Mouse (Mus musculus): ENCODE data around the gene Svs1.
"Not testable (repeated sequence)": the region's sequence is repeated elsewhere in the genome, so short reads cannot be mapped to it uniquely, and the experiment has no call there.

Gene Svs1

DNA sequence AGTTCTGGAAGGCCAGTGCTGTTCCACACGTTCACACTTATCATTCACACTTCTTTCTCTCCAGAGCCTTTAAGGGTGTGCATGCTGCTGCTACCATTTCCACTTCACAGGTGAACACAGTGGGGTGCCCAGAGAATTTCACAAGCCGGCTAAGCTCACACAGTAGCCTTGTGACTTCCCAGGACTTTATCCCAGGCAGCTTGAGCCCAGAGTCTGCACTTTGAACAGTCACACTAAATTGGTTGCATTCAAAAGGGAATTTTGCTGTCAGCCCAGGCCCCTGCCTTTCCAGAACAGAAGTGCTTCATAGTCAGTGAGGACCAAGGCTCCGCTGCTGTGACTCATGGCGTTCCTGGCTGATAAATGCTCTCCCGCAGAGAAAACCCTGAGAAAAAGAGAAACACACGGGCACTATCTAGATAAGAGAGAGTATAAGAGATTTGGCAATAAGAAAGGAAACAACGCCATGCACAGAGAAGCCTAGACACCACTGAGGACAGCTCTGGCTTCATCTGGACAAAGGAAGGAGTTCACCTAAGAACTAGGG, at the start of gene Svs1:
Gene Svs1, plus strand, starts transcription at position 418 of the 547 bp plus-strand sequence.
- no peak for DNase-seq (ENCODE audit: low spot score)

DNA sequence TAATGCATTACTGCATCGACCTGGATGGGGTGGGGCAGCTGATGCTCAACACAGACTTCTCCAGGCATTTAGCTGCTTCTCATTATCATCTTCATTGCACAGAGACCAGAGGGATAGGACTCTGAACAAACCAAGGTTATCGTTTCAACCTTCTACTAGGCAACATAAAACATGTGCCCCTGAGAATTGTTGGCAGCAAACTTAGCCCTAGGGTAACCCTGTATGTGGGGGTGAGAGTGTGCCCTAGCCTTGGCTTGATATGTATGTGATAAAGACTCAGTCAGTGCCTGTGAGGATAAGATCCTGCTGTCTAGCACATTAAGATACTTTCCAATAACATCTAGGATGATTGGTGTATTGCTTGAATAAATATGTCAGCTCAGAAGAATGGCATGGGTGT, 37.1 kb upstream of the Svs1 start:
- no peak for DNase-seq (ENCODE audit: low spot score)

DNA sequence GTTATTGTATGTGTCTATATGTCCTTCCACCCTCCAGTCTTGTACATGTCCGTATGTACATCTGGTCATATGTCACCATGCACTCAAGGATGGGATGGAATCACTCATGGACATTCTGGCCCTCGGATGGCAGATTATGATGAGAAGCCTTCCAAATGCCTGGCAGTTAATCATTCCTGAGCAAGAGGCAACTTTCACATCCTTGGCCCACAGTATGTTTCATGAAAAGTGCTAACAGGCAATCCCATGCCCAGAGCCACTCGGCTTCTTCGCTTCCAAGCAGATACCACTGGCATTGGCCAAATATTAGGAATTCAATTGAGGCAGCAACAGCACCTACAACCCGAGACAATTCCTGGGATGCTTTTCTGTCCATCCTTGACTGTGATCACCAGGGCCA, 36.0 kb upstream of the Svs1 start:
- DNase-seq (ENCODE audit: low spot score) = no peak

DNA sequence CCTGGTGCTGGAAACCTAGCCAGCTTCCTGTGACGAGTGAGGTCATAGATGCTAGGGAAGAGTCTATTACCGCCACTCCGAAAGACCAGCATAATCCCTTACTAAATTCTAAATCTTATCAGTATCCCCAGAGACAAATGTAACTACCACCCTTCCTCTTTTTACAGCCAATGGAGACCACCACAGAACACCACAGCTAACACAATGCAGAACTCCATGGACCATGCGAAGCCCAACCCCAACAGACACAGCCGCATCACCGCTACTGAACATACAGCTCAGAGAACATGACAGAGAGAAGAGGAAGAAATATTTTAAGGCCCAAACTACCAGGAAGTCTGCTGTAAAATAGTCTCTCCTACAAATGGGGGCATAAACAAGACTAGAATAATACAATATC, 35.0 kb upstream of the Svs1 start:
- no peak for DNase-seq (ENCODE audit: low spot score)

DNA sequence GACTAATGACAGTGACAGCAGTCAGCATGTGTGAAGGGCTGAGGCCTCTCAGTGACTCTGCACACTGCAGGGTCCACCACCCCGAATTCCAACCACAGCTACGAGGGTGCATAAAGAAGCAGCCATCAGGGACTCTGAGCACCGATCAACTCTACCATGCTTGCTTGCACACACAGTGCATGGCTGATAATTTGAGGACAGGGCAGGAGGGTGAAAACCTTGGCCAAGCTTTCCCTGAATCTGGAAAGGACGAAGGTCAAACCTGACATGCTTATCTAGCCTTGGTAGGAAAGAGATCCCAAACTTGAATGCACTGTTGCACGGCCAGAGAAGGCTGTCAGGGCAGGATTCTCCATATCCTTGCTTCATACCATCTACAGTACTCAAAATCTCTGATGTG, 33.4 kb upstream of the Svs1 start:
- DNase-seq (ENCODE audit: low spot score) = no peak

DNA sequence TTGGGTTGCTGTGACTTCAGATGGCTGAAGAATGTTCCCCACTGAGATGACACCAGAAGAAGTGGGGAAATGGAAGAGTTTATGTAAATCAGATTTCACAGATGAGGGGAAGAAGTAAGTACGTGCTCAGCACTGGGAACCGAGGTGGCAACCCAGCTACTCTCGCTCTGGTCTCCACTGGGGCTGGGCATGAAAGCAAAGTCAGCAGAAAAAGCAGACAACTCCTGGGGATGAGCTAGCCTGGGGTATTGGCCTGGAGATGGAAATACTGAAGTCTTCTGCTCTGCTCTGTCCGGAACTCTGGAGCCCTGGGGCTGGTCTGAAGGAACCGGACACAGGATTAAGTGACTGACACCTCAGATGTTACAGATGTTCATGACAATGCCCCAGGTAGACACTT, 32.5 kb upstream of the Svs1 start:
- DNase-seq (ENCODE audit: low spot score) = no peak

DNA sequence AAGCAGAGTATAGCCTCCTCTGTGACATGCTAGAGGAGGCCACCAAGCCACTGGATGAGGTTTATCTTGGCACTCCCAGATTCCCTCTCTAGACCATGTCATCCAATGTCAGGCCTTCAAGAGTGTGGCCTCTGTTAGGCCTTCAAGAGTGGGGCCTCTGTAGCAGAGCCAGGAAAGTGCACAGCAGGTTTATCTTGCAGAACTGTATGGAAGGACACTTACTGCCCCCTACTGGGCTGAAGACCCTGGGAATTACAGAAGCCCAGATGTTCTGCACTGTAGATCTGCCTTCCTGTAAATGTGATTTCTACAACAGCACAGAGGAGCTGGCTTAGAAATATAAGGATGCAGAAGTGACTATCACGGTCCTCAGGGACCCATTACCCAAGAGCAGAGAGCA, 31.7 kb upstream of the Svs1 start:
- peak; percentile 68 for DNase-seq (ENCODE audit: low spot score)

DNA sequence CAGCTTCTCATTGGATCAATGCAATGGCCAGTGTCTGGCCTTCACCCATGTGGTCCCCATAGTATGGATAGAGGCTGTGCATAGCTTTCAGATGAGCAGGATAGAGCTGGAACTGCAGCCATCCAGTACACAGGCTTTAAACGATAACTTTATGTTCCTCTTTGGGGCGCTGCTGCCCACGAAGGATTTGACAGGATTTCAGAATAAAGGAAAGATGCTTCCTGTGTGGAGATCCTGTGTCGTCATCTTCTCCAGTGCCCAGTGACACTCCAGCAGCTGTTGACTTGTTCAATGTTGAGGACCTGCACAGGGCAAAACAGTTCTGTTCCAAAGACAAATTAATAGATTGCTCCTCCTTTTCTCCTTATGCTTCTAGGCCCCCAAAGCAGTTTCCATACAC, 29.9 kb upstream of the Svs1 start:
- DNase-seq (ENCODE audit: low spot score) = no peak

DNA sequence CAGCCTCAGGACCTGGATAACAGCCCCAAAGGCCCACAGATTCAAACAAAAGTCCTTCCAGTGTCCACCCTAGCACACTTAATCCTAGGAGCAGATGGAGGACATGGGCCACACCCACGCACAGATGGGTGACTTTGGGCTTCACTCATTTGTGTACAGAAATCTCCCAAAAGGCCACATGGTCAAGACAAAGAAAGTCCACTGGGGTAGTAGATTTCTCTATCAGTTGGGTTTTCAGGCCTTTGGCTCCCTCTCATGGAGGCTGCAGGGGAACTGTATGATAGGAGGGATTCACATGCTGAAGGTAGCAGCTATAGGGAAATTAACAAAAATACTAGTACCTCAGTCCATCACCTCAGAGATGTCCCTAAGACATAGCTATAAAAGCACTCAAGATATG, 28.6 kb upstream of the Svs1 start:
- peak; percentile 18 for DNase-seq (ENCODE audit: low spot score)

DNA sequence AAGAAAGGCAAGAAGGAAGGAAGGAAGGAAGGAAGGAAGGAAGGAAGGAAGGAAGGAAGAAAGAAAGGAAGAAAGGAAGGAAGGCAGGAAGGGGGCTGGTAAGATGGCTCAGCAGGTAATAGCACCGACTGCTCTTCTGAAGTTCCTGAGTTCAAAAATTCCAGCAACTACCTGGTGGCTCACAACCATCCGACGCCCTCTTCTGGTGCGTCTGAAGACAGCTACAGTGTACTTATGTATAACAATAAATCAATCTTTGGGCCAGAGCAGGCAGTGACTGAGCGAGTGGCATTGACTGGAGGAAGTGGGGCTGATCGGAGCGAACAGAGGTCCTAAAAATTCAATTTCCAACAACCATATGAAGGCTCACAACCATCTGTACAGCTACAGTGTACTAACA, 27.5 kb upstream of the Svs1 start:
- peak; percentile 12 for DNase-seq (ENCODE audit: low spot score)

DNA sequence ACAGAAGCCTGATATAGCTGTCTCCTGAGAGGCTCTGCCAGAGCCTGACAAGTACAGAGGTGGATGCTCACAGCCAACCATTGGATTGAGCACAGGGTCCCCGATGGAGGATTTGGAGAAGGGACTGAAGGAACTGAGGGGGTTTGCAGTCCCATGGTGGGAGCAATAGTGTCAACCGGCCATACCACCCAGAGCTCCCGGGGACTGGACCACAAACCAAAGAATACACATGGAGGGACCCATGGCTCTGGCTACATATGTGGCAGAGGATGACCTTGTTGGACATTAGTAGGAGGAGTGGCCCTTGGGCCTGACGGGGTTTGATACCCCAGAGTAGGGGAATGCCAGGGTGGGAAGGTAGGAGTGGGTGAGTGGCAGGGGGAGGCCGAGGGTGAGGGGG, 20.0 kb upstream of the Svs1 start:
- DNase-seq (ENCODE audit: low spot score) = not testable (repeated sequence)

DNA sequence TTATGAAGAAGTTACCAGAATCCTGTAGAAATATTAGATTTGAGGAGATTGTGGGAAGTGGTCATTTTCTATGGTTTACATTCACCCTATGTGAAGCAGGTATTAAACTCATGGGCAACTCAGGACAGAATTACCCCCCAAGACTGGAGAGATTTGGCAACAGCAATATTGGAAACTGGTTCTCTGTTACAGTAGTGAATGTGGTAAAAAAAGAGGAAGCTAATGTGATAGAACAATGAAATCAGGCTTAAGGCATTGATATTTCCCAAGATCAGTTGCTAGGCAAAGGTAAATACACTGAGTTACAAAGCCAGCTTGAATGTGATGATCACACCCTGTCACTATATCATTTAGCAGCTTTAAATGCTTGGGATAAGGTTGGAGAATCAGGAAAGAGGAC, 18.8 kb upstream of the Svs1 start:
- DNase-seq (ENCODE audit: low spot score) = no peak

DNA sequence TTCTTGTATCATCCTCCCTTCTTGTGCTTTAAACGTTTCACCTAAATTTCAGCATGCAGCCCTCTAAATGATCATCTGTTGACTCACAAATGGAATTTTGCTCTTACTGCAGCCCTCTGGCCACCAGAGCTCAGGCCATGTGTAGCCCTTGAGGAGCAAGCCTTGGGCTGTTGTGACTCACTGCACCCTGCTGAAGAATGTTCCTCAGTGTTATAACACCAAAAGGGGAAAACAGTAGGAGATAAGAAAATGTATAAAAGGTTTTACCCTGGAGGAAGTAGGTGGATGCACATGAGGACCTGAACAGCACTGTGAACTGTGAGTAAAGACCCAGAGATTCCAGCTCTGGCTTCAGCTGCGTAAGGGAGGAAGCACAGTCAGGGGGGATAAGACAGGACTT, 12.0 kb upstream of the Svs1 start, which contains the start of gene Doxl2:
Gene Doxl2, plus strand, starts transcription at position 301 of the 400 bp plus-strand sequence.
- DNase-seq (ENCODE audit: low spot score) = no peak

DNA sequence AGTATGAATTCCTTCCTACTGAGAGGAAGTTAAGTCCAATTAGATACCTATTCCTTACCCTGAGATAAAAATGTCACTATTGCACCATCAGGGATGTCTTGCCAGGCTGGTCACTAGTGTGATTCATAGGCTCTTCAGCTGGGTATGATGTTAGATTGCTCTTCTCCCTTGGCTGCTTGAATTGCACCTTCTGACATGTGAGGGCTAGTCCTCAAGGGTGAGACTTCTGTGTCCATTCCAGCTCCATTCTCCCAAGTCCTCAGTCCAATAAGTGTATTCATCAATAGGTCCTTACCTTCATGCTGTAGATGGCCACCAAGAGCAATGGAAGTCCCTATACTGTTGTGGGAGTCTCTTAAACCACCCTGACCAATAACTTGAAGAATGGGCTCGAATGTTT, 7.0 kb upstream of the Svs1 start:
- no peak for DNase-seq (ENCODE audit: low spot score)

DNA sequence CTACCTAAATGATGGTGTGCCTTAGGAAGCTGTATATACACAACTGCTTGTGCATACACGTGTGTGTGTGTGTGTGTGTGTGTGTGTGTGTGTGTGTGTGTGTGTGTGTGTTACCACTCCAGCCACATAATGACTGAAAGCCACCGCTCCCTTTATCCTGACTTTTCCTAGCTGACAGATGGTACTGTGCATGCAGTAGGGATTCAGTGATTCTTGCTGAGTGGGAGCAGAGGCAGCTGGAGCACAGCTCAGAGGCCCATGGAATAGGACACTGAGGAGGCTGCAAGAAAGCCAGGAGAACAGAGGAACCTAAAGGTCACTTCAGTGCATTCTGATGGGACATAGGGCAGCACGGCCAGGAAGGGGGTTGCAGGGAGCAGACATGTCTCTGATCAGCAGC, 4.4 kb upstream of the Svs1 start:
- no peak for DNase-seq (ENCODE audit: low spot score)

DNA sequence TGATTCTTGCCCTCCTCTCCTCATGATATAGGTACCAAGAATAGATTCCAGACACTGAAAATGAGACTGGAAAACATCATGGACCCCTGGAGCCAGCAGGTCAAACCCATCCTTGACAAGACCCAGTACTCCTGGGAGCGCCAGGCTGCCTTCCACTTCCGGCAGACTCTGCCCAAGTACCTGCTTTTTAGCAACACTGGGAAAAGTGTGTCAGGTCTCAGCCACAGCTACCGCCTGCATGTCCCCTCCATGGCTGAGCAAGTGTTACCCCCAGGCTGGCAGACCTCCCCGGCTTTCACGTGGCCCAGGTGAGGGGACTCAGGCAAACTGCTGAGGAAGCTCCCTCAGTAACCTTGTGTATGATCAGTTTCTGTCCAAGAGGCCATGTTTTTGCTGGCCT, 3.3 kb downstream of the Svs1 start:
- DNase-seq (ENCODE audit: low spot score) = no peak

DNA sequence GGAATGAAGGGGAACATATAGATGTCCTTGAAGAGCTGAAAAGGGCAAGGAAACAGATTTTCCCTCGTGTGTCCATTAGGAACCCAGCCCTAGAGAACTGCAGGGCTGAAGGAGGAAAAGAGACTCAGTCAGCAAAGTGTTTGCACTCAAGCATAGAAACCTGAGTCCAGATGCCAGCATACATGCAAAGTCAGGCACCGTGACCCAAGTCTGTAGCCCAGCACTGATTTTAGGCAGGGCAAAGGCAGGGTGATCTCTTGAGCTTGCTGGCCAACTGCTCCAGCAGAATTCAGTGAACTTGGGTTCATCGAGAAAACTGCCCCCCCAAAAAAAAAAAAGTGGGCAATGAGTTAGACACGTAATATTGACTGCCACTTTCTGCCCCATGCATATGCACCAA, 5.3 kb downstream of the Svs1 start:
- no peak for DNase-seq (ENCODE audit: low spot score)

DNA sequence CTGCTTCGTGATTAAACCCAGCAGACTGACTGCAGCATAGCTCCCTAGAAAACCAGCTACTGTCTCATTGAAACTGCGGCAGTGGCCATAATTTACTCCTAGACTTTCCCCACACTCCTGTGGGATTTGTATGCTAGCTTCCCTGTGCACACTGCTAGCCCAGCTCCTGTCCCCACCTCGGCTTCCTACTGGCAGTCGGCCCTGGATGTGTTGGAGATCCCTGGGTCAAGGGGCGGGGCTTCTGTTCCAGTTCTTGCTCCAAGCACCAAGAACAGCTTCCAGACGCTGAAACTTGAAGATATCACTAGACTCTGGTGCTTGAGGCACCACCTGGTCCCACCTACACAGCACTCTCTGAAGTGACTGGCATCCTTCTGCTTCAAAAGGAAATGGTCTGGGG, 11.5 kb downstream of the Svs1 start:
- no peak for DNase-seq (ENCODE audit: low spot score)

DNA sequence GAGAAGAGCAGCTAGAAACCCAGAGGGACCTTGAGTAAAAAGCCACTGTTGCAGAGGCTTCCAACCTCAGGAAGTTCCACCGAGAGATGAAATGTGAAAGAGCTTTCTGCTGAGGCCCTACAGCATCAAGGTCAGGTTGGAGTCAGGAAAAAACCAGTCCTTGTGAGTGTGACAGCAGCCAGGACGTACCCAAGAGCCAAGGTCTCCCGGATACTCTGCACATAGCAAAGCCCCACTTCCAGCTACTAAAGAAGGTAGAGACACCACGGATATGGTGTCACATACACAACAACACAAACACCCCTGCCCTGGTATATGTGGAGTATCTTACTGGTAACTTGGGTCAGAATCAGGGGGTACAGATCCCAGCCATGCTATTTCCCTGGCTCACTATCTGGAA, 12.1 kb downstream of the Svs1 start:
- DNase-seq (ENCODE audit: low spot score) = no peak

DNA sequence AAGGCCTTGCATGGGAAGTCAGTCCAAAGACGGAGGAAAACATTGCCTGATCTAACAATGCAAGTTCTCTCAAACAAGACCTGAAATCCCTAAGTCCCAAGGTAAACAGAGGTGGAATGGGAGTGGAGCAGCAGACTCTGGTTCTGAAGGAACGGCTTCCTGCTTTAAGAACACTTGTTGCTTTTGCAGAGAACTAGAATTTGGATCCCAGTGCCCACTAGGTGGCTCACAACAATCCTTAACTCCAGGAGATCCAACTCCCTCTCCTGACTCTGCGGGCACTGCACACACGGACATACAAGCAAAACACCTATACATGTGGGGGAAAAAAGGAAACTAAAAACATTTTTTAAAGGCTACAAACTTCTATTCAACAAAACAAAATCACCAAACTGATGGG, 16.7 kb downstream of the Svs1 start:
- DNase-seq (ENCODE audit: low spot score) = peak; percentile 25

DNA sequence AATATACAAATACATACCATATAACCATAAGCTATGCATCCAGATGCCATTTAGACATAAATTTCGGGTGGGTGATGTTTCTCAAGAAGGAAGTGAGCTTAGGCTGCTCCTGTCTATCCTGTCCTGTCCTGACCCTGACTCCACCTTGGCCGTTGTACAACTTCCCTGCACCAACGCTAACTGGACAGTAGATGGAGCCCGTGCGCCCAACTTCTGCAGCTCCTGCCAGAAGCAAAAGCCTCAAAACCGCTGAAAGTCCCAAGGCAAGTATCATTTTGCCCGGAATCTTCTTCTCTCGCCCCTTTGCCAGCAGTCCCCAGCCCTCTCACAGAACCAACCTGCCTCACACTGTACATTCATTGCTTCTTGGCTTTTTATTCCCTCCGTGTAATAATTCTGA, 21.3 kb downstream of the Svs1 start:
- peak; percentile 69 for DNase-seq (ENCODE audit: low spot score)

DNA sequence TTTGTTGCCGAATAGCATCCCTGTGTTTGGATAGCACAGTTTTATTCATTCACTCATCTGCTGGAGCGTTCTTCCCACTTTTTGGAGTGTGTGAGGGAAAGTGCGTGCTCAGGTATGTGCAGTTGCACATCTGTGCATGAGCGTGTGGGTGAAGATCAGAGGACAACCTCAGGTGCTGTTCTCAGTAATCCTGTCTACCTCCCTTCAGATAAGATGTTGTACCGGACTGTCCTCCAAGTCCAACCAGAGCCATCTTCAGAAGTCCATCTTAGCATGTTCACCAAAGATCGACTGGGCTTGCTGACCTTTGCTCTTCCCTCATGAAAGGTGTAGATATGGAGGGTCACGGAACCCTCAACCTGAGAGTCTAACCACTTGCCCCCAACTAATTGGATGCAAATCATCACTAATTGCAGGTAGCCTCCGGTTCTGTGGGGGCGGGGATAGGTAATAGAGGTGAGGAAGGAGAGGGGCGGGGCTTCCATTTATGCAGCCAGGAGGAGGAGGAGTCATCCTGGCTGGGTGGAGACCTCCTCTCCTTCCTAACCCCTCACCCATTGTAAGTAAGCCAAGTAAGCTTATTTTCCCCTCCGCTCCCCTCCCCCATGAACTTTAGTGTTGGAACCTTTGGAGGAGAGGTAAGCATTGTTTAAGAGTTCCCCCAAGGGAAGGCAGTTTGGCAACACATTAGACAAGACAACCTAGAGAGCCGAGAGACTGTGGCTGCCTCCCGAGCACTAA, 21.9 kb downstream of the Svs1 start:
- peak; percentile 12 for DNase-seq (ENCODE audit: low spot score)

DNA sequence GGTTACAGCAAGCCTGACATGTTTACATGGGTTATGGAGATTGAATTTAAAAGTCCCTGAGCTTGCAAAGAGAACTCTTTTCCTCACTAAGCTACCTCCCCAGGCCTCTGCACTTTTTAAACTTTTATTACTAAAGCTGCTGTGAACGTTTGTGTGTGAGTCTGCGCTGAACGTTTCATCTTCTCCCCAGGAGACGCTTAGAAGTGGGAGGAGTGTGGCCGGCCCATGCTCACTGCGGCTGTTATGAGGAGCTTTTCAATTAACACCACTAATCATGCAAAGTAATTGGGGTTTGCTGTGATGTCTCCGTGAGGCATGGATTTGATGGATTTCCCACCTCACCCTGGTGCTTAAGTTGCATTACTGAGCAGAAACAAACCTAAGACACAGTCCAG, 22.5 kb downstream of the Svs1 start:
- DNase-seq (ENCODE audit: low spot score) = no peak

DNA sequence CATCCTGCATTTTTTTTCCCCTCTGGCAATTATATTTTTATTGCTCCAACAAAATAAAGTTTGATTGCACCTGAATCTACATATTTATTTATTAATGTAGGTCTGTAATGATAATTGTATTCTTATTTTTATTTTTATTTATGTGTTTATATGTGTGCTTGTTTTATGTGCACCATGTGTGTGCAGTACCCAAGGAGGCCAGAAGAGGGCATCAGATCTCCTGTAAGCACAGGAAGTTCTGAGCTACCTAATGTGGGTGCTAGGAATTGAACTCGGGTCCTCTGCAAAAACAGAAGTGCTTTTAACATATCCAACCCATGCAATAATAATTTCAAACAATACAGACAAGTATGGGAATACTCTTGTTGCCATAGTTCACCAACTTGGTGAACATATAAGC, 23.0 kb downstream of the Svs1 start:
- no peak for DNase-seq (ENCODE audit: low spot score)
